Mouse (Mus musculus) right cerebral cortex, postnatal 36 days (tissue): ENCODE measurements around the gene Gpt2.

Experiments
- DNase-seq, 2 experiments: peaks; one replicate each; pipeline ENCODE4 v3.0.0; 2022; ENCODE audit warnings: low spot score in 2 of 2, mixed read lengths in 1 of 2

Gpt2 gene

GRCm38 (mm10) chr8:85526105-85526504 is 33.7 kb downstream of the Gpt2 start:
- no peak for DNase-seq

DNA sequence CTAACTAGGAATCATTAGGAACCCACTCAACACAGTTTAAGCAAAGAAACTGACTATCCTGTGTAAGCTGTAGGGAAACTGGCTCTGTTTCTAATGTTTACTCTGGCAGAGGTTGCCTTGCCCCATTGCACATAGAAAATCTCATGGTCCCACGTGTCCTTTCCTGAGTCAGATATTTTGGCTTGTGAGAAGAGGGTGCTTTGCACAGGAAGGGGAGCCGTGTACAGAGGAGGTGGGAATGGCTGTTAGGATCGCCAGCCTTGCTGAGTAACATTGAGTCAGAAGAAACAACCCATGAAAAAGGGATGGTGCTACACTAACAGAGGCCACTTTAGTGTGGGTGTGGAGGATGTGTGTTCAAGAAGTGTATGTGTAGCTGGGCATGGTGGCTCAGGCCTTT is 36.6 kb downstream of the Gpt2 start:
- no peak for DNase-seq

GRCm38 (mm10) chr8:85530717-85531116 is 38.3 kb downstream of the Gpt2 start:
- DNase-seq = no peak

DNA sequence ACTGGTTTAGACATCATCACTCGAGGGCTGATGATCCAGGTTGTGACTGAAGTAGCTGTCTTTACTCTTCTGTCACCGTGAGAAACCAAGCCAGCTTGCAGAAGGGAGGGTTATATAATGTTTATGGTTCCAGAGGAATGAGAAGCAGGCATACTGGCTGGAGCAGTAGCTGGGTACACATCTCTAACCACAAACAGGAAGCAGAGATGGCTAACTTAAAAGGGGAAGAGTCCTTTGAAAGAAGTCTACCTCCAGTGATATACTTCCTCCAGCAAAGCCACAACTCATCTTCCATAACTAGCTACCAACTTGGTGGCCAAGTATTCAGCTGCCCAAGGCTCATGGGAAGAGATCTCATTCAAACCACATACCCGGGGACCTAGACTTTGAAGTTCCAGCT is 39.1 kb downstream of the Gpt2 start:
- no peak for DNase-seq

DNA sequence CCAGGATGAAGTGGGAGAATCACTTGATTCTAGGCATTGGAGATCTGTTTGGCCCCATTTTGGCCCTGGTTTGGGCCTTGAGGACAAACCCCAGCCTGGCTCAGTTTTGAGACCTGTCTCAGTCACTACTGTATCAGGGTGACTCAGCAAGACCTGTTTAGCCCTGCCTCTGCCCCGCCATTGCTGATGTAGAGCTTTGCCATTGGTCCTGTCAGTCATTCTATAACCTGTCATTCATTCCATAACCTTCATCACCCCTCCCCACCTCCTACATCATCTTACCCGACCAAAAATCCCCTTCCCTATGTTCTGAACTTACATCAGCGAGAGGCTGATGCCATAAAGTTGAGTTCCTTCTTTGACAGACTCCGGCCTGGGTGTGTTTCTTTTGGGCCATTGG is 40.5 kb downstream of the Gpt2 start:
- DNase-seq = no peak

GRCm38 (mm10) chr8:85533434-85533833 is 41.1 kb downstream of the Gpt2 start:
- DNase-seq = no peak

DNA sequence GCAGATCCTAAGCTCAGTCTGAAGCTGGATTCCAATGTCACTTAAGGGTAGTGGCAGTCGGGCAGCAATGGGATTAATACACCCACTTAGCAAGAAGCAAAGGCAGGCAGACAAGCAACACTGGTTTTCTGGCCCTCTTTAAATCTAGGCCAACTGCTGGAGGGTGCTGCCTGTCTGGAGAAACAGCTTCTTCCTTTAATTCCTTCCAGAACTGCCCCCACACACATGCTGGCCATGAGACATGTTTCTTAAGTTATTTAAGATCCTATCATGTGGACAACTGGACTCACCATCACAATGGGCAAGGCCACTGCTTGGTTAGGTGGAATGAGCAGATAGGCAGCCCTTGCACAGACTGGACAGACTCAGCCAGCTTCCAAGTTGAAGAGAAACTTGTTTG is 41.8 kb downstream of the Gpt2 start:
- peak in 1 of 2 experiments; percentile 47 for DNase-seq

- no peak for DNase-seq
These were observed 44.0 kb downstream of the Gpt2 start for GRCm38 (mm10) chr8:85536332-85536731.

GRCm38 (mm10) chr8:85551934-85552333 is 59.6 kb downstream of the Gpt2 start:
- DNase-seq = no peak

GRCm38 (mm10) chr8:85554391-85555180 is 62.2 kb downstream of the Gpt2 start:
- peak in 1 of 2 experiments; percentile 16 for DNase-seq

GRCm38 (mm10) chr8:85555181-85556145 is 63.1 kb downstream of the Gpt2 start, which contains the start of gene Dnaja2:
Dnaja2 (minus strand) TSS chr8:85555344.
- peak; percentile 80 to 84 for DNase-seq

- DNase-seq = no peak
These were observed 64.7 kb downstream of the Gpt2 start for GRCm38 (mm10) chr8:85556986-85557600.

DNA sequence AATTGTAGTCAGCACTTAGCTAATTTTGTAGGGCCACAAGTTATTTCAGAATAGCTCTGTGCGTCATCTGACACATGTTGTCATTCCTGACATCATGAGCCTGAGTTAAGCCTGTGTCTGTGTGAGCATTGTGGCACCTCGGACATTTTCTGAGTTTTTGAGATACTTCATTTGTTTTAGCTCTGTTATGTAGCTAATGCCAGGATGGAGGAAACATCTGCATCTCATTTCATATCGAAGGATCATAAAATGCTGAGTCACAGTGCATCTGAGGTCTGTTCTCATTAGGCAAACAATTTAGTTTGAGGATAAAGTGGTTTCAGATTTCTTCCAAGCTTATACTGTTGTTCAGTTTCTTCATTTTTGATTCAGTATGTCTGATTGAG is 65.2 kb downstream of the Gpt2 start:
- no peak for DNase-seq

- no peak for DNase-seq
These were observed 66.8 kb downstream of the Gpt2 start for GRCm38 (mm10) chr8:85559201-85559600.

GRCm38 (mm10) chr8:85559966-85560365 is 67.6 kb downstream of the Gpt2 start:
- no peak for DNase-seq

DNA sequence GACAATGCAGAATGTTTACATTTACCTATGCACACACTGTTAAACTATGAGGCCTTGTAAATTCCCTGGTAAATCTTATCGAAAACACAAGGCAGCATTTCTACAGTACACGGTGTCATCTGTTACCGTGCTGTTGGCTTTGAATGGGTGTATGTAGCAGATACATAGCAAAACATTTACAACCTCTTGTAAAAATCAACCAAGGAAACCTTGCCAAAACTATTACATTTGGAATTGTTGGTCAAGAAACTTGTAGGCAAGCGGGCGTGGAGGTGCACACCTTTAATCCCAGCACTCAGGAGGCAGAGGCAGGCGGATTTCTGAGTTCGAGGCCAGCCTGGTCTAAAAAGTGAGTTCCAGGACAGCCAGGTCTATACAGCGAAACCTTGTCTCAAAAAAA is 71.0 kb downstream of the Gpt2 start:
- DNase-seq = no peak

GRCm38 (mm10) chr8:85565186-85565585 is 72.8 kb downstream of the Gpt2 start:
- DNase-seq = no peak

DNA sequence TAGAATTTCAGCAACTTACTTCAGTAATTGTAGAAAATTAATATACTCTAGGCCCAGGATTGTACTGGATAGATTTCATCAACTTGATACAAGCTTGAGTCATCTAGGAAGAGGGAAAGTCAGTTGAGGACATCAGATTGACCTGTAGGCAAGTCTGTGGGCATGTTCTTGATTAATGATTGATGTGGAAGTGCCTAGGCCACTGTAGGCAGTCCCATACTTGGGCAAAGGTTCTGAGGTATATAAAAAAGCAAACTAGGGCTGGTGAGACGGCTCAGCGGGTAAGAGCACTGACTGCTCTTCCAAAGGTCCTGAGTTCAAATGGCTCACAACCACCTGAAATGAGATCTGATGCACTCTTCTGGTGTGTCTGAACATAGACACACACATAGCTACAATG is 75.4 kb downstream of the Gpt2 start:
- no peak for DNase-seq

DNA sequence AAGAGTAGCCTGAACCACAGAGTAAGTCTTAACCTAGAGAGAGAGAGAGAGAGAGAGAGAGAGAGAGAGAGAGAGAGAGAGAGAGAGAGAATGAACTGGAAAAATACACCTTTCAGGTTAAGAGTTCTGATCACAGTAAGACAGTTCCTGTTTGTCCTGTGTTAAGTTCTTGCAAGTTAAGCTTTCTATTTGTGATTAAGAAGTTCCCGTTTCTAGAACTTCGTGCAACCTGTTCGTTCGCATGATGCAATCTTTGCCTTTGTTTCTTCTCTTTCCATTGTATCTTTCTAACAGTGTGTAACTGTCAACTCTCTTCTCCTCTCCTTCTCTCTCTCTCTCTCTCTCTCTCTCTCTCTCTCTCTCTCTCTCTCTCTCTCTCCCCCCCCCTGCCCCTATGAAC is 78.1 kb downstream of the Gpt2 start:
- no peak for DNase-seq

DNA sequence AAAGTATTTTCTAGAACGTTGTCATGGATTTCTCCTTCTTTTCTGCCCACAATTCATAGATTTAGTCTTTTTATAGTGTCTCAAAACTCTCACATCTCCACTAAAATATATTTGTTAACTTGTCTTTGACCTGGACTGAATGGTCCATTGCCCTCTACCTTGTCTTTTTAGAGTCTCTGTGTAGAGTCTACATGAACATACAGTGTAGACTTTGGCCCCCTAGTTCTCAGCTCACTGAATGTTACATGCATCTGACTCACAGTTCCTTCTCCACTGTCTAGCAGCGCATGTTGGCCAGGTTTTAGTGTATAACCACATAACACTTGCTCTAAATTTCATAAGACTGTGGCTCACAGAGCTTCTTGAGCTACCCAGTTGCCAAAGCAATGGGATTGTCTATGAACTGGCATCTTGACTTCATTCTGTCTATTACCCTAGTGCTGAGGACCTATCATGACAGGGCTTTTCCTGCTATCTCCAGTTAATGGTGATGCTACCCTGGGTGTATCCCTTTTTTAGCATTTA is 81.7 kb downstream of the Gpt2 start:
- no peak for DNase-seq
